Mouse (Mus musculus): Measurements from ENCODE around the gene Pcsk5.

Pcsk5 gene

DNA sequence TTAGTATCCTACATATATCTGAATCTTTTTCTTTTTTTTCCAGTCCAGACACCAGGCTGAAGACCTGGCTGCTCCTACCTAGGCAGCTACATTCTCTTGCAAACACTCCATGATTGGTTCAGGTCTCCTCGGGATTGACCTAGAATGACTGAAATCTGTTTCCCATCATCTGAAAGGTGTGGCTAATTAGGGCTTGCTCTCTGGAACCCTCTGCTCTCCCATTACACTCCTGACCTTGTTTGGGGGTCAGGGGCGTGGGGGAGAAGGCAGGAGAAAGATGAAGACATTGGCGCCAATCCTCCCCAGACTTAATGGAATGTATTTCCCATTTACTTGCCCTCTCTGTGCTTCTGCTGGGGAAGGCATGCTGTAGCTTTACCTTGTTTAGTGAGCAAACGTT lies 366.2 kb downstream of the Pcsk5 start:
- DNase-seq = no peak

DNA sequence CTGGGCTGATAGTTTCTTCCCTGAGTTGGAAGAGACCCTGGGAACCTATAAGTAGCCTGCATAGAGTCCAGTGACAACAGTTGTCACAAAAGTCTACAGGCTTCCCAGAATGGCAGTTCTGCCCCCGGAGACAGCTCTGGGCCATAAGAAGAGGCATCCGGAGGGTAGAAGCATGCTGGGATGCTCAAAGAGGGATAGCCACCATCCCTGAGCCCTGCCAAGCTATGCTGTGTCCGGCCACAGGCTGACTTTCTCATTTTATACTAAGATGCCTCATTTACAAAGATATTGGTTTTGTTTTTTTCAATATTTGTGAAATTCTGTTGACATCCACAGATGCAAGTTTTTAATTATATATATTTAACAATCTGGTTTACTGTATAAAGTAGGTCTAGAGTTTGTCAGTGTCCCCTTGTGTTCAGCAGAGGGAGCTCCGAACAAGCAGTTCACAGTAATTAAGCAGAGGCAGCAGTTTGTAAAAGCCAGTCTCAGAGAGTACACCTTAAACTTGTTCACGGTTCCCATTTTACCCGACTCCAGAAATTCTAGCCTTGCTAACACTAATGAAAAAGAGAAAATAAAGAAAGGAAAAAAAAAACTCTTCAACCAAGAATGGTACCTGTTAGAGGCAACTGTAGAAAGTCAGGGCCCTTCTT lies 369.7 kb downstream of the Pcsk5 start:
- DNase-seq = peak; percentile 51 to 59

DNA sequence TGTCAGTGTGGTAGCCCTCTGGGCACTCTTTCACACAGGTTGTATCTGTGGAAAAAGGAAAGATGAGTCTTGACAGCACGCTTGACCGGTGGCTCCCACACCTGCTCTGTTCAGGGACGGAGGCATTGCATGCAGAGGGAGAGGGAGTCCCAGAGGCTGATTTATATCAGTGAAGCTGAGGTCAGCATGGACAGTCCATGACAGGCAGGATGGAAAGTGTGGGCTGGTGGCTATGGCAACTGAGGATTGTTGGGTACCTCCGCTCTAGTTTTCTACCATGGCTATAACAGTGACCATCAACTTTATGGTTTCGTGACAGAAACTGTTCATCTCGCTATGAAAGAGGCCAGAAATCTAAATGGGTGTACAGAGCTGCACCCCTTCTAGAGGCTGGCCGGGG lies 385.4 kb downstream of the Pcsk5 start:
- no peak for DNase-seq

DNA sequence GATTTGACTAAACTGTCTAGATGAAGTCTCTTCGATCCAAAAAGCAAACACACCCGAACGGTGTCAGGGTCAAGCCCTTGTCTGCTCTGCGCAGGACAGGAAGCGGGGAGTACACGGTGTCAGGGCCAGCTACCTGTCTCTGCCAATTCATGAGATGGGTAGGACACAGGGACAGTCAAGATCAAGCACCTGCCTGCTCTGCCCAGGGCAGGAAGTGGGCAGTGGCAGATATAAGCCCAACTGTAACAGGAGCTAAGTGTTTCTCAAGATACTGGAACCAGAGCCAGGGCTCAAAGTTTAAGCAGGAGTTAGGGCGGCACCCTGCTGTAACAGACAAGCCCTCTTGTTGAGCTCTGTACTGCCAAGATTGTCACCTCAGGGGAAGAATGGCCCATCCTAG lies 393.9 kb downstream of the Pcsk5 start:
- DNase-seq = no peak

DNA sequence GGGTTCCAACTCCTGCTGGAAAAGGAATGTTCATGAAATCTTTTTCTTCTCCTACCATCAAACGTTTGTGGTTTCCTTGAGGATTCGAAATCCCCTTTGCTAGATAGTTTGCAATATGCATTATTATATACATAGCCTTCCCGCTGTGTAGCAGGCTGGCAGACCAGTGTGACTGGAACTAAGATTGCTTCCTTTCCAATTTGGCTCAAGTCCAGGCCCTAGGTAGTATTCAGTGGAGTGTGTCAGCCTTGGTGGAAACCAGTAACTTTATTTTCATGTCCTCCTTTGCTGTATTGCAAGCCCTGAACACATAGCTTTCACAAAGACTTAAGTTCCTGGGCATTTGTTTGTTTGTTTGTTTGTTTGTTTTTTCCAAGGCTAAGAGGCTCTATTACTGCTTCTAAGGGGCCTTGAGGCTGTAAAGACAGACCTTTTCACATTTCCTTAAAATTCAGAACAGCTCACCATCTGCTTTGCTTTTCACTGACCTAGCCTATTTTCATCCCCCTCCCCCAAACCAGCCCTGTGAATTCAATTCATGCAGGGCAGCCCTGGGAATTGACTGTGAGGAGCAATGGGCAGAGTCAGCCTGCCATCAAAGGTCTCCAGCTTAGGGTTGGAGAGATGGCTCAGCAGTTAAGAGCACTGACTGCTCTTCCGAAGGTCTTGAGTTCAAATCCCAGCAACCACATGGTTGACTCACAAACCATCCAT lies 397.8 kb downstream of the Pcsk5 start:
- DNase-seq = peak; percentile 48 to 61

DNA sequence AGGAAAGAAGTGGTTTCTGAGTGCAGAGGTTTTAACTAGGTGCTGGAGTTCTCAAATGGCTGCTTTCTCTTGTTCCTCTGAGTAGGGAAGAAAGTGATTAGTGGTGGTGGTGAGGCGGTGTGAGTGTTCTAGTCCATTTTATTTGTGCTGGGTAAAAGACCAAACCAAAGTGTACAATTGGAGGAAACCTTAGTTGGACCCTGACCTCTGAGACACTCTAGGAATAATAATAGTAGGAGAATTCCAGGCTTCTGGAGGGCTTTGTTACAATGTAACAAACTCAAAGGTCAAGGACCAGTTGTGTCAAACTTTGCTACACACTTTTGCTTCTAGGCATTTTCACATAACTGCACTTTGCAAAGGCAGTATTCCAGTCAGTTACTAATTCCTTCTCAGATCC lies 400.8 kb downstream of the Pcsk5 start:
- DNase-seq = no peak

DNA sequence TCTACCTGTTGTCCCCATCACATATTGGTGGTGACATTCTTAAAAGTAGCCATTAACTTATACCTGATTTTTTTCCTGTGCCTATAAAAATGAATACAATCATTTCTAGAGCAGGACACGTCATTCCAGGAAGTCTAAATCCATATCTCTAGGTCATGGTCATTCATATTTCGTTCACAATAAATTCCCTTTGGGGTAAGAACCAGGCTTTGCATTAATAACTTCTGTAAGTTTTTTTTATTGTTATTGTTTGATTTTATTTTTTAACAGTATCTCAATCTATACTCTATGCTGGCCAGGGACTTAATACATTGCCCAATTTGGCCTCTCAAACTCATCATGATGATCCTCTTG lies 408.9 kb downstream of the Pcsk5 start:
- no peak for DNase-seq

DNA sequence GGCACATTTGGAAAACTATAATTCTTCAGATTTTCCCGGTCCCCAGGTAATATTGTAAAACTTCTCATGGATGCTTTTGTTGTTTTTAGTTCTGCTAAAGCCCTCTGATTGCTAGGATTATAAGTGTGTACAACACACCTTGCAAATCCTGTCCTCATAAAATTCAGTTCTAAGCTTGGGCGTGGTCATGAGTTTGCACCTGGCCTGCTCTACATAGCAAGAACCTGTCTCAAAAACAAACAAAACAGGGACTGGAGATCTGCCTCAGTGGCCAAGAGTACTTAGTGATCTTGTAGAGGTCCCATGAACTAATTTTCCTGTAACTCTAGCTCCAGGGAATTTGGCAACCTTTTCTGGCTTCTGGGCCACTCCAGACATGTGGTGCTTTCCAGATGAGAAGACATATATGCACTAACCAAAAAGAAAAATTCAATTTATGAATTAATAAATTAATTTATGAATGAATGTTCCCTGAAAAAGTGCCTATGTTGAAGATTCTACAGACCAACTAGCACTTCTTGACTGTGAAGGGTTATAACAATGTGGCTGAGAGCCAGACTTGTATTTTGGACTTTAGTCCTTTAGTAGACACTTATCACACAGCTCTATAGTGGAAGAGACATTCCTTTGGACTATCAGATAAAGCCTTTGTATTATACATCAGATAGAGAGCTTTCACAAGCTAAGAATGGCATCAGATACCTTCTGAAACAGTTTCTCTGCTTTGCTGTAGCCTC lies 409.4 kb downstream of the Pcsk5 start:
- no peak for DNase-seq

DNA sequence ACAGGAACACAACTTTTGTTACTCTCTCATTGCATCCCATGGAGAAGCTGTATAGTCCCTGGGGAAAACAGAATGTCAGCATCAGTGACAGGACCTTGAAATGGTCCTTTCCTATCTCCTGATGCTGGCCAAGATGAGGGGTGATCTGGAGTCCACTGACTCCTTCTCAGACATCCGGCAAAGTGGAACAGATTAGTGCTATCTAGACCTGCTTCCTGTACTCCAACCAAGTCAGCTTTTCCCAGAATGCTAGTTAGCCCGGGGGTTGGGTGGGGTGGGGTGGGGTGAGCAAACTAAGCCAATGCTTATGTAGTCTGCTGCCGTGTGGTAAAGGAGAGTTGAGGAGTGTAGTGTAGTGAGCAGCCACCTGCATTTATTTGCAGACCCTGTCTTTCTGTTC lies 414.1 kb downstream of the Pcsk5 start:
- DNase-seq = no peak

DNA sequence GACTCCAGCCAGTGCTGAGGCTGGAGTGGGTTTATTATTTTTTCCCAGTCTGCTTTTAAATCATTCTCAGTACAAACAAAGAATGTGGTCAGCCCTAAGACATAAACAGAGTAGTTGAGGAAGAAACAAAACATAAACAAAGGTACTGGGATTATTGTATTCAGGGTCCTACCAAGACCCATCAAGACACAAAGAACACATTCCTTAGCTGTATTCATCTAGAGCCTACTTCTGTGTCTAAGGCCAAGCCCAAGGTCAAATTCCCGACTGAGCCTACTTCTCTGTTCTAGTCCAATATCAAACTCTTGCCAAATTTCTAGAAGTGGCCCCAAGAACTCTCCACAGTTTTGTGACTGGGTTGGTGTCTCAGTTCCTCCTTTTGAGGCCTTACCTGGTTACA lies 419.6 kb downstream of the Pcsk5 start:
- no peak for DNase-seq

DNA sequence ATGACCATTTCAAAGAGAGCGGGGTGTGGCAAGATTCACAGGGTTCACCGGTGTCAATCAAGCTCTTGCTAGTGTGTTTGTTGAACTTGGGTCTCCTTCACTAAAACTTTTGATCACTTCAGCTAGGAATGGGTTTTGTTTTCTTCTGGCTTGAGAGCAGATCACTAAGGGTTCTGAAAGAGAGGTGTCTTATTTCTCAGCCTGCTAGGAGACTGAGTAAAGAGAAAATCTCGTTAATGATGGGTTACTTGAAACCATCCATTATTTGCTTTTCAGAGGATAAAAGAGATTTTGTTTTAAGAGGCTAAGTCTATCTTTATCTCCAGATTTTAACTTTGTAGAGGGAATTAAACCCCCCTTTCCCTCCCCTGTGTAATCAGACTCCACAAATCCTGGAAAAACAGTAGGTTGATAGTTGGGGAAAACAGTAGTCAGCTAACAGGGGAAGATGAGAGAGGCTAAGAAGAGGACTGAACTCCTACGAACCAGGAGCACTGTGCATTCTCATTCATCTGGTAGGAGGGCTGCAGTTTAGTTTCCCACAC lies 424.4 kb downstream of the Pcsk5 start:
- no peak for DNase-seq

DNA sequence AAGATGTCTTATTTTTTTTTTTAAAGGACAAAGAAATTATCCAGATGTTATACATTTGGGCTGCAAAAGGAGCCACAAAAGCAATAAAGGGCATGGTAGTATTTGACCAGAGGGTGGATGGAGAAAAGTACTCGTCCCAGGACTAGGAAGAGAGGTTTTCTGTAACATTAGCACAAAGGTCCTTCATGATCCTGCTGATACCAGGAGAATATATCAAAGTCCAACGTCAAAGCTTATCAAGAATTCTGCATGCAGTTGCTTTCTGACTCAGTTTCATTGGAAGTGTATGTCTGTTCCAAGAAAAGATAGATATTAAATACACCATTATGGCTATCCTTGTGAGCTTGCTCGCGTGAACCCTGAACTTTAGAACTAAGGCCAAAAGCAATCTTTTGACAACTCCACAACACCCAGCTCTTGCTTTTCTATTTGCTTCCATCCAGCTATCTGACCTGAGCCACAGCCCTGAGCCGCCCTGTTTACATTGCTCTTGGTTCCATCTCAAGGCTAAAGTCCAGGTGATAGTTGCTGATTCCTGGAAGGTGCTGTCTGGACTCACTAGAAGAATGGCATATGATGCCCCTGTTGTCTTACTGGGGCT lies 426.9 kb downstream of the Pcsk5 start:
- DNase-seq = no peak

DNA sequence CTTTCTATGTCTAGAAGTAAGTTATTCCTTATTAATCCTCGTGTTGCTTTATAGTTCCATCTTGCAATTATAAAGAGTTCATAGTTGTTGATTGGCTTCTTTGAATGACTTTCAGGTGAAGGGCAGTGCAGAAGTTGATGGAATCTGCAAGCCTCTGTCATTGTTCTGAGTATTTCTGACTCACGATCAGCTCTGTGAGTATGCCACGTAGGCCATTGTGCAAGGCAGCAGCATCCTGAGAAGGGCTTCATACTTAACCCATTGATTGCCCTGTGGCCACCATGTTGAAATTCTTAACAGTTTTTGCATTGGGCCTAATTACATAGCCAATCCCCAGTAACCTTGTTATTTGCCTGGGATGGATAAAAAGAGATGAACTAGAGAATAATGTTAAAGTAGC lies 428.1 kb downstream of the Pcsk5 start:
- DNase-seq = no peak

DNA sequence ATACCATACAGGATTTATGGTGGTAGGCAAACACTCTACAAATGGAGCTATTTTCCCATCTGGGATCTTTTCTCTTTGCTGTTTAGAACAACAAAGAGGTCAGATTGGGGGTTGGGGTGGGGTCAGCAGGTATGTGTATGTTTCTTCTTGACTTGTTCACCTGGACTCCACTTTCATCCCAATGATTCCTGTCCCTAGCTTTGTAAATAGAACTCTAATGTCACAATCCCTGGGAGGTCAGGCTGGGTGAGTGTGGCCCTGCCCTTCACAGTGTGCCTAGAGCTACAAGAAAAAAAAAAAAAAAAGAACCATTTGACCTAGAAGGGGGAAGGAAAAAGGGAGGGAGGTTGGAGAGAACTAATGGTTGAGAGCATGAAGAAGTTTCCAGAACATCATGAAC lies 428.8 kb downstream of the Pcsk5 start:
- DNase-seq = no peak

DNA sequence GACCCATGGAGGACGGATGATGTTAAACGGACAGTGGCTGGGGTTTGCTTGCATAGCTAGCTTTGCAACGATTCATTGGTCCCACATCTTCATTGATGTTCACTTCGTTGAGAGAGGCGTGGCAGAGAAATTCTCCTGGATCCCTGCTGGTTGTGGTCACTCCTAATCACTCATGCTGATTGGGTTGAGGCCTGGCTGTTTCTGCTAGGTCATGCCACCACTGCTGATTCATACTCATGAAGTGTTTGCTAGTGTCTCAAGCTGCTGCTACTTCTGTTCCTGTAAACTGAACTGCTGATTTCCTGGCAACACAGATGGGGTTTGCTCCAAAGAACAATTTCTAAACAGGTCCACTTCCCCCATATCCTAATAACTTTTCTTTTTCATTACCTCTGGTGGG lies 430.6 kb downstream of the Pcsk5 start:
- DNase-seq = no peak

DNA sequence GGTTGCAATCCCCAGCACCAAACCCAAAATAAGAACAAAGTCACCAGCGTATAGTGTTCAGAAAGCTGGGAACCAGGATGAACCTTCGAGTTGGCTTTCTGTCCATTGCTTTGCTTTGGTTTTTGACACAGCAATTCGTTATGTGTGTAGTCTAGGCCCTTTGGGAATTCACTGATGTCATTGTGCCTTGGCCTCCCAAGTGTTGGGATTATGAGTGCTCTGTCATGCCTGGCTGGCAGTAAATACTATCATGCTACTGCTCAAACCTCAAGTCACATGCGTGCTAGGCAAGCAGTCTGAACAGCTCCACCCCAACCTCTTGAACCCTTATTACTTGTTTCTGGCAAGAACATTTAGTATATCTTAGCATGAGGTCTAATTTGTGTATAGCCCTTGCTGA lies 434.3 kb downstream of the Pcsk5 start:
- DNase-seq = no peak

DNA sequence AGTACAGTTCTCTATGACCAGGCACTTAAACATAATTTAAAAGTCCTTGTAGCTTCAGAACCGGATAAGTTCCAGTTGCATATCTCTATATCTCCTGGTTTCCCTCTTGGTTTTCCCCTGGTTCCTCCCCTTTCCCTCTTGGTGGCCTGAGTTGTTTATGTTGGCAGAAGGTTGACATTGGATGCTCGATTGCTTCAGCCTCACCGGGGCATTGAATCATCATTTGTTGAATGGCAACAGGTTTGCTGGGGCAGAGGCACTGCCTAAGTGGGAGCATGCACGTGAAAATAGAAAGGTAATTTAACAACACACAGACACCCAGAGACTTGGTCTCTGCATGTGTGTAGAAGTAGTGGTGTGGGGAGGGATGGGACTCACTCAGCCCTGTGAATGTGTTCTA lies 436.9 kb downstream of the Pcsk5 start:
- no peak for DNase-seq

DNA sequence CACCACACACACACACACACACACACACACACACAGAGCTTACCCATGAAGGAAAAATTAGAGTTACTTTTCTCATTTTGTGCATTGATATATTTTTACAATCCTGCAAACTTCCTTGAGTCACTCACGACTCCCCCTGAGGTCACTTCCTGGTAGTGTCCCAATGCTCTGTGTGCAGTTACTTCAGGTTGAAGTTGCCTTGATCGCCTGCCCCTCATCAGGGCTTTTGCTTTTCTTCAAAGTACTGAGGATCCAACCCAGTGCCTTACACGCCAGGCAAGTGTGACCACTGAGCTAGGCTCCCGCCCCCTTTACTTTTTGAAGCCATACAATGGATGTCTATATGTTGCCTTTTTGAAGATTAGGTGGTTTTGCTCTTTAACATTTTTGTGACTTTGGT lies 437.5 kb downstream of the Pcsk5 start:
- DNase-seq = no peak

DNA sequence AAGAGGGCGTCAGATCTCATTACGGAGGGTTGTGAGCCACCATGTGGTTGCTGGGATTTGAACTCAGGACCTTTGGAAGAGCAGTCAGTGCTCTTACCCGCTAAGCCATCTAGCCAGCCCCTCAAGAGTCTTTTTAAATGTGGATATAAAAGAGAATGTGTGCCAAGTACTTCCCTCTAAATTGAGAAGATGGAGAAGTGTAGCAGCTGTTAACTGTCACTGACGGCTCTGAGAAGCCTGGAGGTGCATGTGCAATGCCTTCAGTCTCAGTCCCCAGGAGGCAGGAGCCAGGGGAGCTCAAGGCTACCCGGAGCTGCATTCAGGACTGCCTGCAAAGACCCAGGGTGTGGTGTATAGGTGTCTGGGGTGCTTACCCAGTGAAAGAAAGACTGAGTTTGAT lies 439.5 kb downstream of the Pcsk5 start:
- DNase-seq = no peak

DNA sequence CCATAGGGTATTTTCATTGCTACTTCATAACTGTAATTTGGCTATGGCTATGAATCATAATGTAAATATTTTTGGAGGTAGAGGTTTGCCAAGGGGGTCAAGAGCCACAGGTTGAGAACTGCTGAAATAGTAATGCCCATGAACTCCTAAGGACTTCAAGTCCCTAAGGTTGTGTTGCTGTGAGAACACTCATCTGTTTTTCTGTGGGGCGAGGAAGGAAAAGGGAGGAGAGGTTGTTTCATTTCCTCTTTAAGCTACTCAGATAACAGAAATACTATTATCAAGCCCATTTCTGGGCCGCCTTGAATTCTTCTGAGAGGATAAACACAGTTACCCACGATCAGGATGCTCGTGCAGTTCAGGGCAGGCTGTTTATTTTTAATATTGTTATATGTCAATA lies 440.6 kb downstream of the Pcsk5 start:
- no peak for DNase-seq

DNA sequence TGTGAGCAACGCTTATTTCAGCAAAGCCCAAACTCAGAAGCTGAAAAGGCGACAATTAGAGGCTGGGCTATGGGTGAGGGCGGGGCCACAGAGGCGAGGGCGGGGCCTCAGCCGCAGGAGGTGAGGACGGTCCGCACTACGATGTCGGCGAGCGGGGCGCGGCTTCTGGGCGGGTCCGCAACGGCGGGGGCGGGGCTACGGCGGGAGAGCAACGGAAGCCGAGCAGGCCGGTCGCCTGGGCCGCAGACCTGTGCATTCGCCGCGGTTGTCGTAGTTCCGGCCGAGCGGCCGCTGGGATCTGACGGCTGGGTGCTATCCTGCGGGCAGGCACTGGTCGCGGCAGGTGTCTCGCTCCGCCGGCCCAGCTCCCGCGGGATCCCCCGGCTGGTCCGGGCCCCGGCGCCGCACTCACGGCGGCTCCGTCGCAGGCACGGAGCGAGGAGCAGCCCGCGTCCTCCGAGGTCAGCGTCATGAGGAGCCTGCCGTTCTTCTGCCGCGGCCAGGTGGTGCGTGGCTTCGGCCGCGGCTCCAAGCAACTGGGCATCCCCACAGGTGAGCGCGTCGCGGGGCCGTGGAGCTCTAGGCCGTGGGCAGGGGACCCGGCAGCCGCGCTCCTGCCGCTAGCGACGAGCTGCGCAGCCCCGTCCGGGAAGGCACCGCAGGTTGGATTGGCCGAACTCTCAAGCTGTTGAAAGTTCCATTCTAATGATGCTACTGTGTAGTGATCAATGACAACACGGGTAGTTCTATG lies 443.4 kb downstream of the Pcsk5 start, which contains the start of gene Rfk:
Gene Rfk, plus strand, starts transcription at position 203 of the 751 bp plus-strand sequence.
- DNase-seq = peak; percentile 96 to 97

DNA sequence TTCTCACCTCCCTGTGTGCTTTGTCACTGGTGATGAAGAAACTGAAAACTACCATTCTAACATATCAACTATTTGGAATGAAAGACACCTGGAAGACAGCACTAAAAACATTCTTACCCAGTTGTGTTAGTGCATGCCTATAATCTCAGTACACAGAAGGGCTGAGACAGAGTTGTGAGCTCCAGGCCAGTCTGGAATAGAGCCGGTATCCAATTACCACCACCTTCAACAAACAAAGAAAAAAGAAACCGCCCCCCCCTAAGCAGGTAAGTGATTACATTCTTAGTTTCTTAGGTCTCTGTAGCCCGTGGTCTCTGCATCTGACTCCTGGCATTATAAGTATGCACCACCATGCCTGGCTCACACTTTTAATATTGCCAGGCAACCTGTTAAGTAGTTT lies 444.6 kb downstream of the Pcsk5 start:
- DNase-seq = no peak

DNA sequence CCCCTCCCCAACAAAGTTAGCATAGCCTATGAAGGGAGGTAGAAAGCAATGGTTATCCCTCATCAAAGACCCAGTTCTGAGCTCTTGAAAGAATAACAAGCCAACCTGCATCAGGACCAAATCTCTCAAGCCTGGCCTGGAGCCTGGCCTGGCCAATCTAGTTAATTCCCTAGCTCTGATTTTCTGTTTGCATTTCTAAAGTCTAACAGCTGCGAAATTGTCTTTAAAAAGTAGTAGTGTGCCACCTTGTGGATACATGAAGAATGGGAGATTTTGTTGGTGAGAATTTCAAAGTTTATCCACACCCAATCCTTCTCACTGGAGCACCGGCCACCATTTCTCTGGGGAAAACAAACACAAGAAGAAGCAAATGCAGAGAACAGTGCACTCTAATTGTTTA lies 449.0 kb downstream of the Pcsk5 start:
- peak; percentile 48 to 62 for DNase-seq
